Mouse (Mus musculus): Measurements from ENCODE around the gene Trim72.
"Not testable (repeated sequence)": the region's sequence is repeated elsewhere in the genome, so short reads cannot be mapped to it uniquely, and the experiment has no call there.

The Trim72 gene

GRCm38 (mm10) chr7:128009715-128010340, 6.1 kb downstream of the Trim72 start:
- in situ Hi-C loops (cut with MboI, MseI), result no loop called here

DNA sequence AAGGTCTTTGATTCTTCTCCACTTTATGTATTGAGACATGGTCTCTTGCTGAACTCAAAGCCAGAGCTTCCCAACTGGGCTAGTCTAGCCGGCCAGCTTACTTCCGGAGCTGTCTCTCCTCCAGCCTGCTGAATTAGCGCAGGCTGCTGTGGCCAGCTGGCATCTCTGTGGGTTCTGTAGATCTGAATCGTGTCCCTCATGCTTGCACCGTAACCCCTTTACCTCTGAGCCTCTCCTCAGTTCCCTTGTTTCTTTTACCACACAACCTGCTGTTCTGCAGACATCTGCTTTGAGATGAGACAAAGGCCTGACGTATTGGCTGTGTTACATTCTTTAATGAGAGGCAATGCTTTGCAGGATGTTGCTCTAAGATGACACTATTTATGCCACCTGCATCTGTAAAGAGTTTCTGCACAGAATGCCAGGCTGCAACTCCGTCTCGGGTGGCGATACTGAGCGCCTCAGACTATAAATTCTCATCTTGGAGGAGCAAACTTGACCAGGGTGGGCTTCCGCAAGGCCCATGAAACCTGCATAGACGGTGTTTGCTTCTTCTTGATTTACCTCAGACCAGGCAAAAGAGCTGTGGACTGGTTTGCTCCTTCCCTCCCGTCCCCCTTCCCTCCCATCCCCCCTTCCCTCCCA, 8.5 kb downstream of the Trim72 start:
- in situ Hi-C loops (cut with MboI, MseI), result no loop called here

GRCm38 (mm10) chr7:128013116-128013515, 9.4 kb downstream of the Trim72 start:
- in situ Hi-C loops (cut with MboI, MseI), result no loop called here

DNA sequence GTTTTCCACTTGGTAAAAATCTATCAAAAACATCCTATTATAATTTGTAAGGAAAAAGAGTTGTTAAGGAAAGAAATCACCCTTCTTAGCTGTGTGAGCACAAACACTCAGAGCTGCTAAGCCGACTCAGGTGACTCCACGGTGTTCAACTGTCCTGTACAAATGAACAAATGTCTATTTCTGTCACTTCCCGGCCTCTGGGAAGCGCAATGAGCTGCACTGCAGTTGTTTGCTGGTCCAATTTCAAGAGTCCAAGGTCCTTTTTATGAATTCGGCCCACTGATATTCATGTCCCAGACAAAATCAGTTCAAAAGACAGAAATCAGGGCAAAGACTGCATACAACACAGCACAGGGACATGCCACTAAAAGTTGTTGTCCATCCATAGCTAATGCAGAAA, 12.4 kb downstream of the Trim72 start:
- in situ Hi-C loops (cut with MboI, MseI), result loop anchor here (5.0 kb wide), 1 partner anchor 41 kb away; no protein-coding TSS in a partner anchor

DNA sequence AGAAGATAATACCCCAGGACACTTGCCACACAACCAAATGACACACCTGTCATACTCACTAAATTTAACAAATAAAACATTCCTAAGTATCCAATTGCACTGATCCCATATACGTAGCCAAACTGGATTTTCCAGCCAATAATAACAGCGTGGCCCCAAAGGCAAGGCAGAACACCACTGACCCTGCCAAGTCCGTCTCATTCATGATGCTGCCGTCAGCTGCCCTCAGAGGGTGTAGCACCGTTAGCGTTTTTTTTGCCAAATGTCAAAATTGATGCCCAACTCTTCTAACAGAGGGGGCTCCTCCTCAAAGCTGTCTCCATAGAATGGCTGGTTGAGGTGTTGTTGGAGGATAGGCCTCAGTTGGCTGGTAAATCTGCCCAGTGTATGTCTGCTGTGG, 12.9 kb downstream of the Trim72 start:
- in situ Hi-C loops (cut with MboI, MseI), result loop anchor here (5.0 kb wide), 1 partner anchor 41 kb away; no protein-coding TSS in a partner anchor

DNA sequence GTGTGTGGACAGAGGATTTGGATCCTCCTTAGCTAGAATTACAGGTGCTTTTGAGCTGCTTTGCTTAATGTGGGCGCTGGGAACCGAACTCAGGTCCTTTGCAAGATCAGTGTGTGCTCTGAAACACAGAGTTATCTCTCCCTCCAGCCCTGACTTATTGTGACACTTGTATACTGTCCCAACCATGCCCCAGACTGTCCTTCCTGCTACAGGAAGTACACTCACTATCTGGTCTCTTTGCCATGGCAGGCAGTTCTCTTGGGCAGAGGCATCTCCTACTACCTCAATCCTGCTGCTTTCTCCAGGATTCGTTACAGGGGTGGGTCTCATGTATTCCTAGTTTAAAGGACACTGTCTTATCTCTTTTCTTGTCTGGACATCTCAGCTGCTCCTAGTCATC, 14.5 kb downstream of the Trim72 start:
- in situ Hi-C loops (cut with MboI, MseI), result loop anchor here (5.0 kb wide), 1 partner anchor 39 kb away; no protein-coding TSS in a partner anchor

DNA sequence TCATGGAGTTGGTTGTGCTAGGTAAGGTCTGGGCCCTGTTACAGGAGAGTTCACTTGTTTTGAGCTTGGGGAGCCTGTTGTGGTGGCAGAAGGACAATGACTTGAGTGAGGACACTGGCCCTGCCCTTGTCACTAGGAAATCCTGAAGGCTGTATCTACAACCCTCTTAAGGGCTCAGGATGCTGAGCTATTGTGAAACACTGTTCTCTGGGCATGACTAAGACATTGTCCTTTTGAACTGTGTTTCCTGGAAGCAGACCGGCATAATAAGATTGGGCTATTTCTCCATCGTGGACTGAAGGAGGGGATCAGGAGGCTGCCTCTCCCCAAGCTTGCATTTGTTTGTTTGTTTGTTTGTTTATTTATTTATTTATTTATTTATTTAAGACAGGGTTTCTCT, 15.4 kb downstream of the Trim72 start:
- in situ Hi-C loops (cut with MboI, MseI), result loop anchor here (5.0 kb wide), 1 partner anchor 38 kb away; no protein-coding TSS in a partner anchor

GRCm38 (mm10) chr7:128022974-128023373, 19.2 kb downstream of the Trim72 start:
- in situ Hi-C loops (cut with MboI, MseI), result no loop called here

DNA sequence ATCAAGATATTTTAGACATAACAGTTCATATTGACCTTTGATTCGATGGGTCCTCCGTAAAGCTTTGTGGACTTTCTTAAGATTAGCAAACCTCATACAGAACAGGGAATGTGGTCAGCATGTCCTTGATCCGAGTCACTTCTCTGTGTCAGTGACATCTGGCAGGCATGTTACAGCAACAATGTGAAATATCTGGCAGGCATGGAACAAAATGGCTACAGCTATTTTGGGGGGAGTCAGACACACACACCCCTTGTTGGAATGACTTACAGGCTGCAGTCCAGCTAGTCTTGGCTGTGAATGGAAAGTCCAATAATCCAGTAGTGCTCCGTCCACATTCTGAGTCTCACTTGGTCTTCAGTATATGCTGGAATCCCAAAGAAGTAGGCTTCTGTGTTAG, 19.8 kb downstream of the Trim72 start:
- in situ Hi-C loops (cut with MboI, MseI), result no loop called here

- in situ Hi-C loops (cut with MboI, MseI), result no loop called here
These were observed 20.6 kb downstream of the Trim72 start for GRCm38 (mm10) chr7:128024364-128024763.

- in situ Hi-C loops (cut with MboI, MseI), result no loop called here
These were observed 21.2 kb downstream of the Trim72 start for GRCm38 (mm10) chr7:128024932-128025331.

- in situ Hi-C loops (cut with MboI, MseI), result no loop called here
These were observed 21.6 kb downstream of the Trim72 start for GRCm38 (mm10) chr7:128025381-128025780.

GRCm38 (mm10) chr7:128031403-128031976, 27.7 kb downstream of the Trim72 start:
- in situ Hi-C loops (cut with MboI, MseI), result no loop called here

- in situ Hi-C loops (cut with MboI, MseI), result no loop called here
These were observed 28.7 kb downstream of the Trim72 start for GRCm38 (mm10) chr7:128032290-128032988.

- in situ Hi-C loops (cut with MboI, MseI), result no loop called here
These were observed 29.2 kb downstream of the Trim72 start for GRCm38 (mm10) chr7:128032989-128033293.

DNA sequence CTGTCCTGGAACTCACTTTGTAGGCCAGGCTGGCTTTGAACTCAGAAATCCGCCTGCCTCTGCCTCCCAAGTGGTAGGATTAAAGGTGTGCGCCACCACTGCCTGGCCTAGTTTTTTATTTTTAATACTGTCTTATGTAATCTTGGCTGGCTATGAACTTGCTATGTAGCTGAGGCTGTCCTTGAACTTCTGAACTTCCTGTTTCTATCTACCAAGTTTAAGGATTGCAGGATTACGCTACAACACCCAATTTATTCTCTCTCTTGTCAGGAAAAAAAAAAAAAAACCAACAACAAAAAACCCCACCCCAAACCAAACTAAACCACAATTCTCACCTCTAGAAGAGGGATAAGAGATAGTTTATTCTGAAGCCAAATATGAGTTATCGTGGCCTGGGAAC, 29.9 kb downstream of the Trim72 start:
- in situ Hi-C loops (cut with MboI, MseI), result no loop called here

GRCm38 (mm10) chr7:128042161-128042820, 38.5 kb downstream of the Trim72 start:
- in situ Hi-C loops (cut with MboI, MseI), result not testable (repeated sequence)

DNA sequence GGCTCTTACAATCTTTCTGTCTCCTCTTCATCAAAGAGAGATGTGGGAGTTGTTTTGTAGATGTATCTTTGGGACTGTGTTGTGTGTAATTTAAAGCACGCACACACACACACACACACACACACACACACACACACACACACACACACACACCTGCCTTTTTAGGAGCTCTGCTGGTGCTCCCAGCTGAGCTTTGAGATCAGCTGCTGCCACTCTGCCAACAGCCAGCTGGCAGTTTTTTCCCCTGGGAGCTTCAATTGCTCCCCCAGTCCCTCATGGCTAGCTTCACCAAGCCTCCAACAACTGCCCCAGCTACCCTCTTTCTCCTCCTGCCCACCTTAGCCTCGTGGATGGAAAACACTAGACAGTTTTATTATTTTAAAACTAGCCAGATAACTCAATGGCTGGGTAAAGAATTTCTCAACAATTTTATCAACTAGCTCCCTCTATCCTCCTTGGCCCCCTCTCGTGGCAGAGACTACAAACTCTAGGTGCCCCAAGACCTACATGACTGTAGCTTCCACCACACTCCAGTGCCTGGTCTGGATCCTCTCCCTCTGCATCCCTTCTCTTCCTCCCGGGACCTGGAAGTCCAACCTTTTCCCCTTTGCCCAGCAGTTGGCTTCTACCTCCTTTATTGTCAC, 40.5 kb downstream of the Trim72 start:
- in situ Hi-C loops (cut with MboI, MseI), result no loop called here

DNA sequence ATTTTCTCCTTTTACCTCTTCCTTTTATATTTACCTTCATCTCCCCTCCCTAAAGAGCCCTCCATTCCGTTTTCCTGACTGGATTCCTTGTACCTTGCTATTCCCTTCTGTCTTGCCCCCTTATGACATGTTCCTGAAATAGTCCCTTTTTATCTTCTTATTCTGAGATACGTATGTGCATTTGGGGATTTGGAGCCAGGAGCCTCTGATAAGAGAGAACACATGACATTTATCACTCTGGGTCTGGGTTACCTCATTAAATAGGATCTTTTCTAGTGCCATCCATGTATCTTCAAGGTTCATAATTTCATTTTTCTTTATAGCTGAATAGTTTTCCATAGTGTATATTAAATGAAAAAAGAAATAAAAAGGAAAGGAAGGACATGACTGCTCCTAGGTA, 41.9 kb downstream of the Trim72 start:
- in situ Hi-C loops (cut with MboI, MseI), result no loop called here

DNA sequence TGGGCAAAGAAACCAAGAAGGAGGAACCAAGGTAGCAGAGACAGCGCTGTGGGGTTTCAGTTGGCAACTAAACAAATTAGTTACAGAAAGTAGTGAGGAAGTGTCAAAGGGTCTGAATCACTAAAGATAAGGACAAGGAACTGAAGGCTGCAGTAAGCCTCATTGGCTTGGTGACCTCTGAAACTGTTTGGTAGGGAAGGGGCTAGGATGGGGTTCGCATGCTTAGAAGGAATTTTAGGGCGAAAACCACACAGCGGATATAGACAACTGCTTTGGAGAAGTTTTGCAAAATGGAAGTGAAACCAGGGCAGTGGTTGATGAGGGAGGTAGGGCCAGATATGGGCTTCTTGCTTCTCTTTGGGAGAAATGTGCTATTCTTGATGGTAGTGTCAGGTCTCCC, 45.1 kb downstream of the Trim72 start:
- in situ Hi-C loops (cut with MboI, MseI), result no loop called here

- in situ Hi-C loops (cut with MboI, MseI), result no loop called here
These were observed 45.5 kb downstream of the Trim72 start for GRCm38 (mm10) chr7:128049254-128049653.

DNA sequence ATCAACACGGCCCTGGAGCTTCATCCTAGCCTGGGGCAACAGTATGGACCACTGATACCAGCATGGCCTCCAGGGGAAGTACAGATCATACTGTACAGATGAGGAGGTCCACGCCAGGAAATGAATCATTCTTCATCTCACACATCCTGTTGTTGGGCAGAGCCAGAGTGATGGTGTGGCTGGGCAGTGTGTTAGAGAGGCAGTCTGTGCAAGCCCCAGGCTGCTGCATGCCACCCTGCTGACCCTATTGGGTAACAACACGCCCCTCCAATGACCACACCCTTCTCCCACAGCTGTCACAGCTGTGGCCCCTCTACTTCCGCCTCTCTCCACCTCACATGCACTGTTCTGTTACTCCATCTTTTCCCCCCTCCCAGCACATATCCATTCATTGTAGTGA, 47.0 kb downstream of the Trim72 start:
- in situ Hi-C loops (cut with MboI, MseI), result no loop called here
